Mouse (Mus musculus) myocyte (in vitro differentiated cells): ENCODE measurements at regions not wholly inside any gene's neighbourhood (a gene's known extent, or its start where the extent isn't known, plus 50 kb on each side); places are given as distances from the start of the nearest gene placed in this dataset.

Experiments
- E2F4 ChIP-seq: IDR thresholded peaks from one replicate; pipeline ENCODE4 v1.6.1; 2011; ENCODE audit warnings: mild to moderate bottlenecking, control low read depth, moderate library complexity; ENCODE audit not compliant: insufficient read depth
- MAX ChIP-seq: IDR thresholded peaks from one replicate; pipeline ENCODE4 v1.6.1; 2011; ENCODE audit warnings: low read depth, mild to moderate bottlenecking, control low read depth
- MYOD1 ChIP-seq, 3 experiments: IDR thresholded peaks; one replicate each; pipeline ENCODE4 v1.6.1; 2011; ENCODE audit warnings: control low read depth in 2 of 3, low read depth in 2 of 3, mild to moderate bottlenecking in 2 of 3, moderate library complexity in 1 of 3; ENCODE audit not compliant: insufficient read length in 2 of 3, control insufficient read depth in 1 of 3
- MYOG ChIP-seq, 3 experiments: IDR thresholded peaks; one replicate each; pipeline ENCODE4 v1.6.1; 2011; ENCODE audit warnings: control low read depth in 2 of 3, low read depth in 2 of 3, mild to moderate bottlenecking in 2 of 3; ENCODE audit not compliant: insufficient read length in 2 of 3, control insufficient read depth in 1 of 3, insufficient read depth in 1 of 3
- POLR2A ChIP-seq: IDR thresholded peaks from one replicate; pipeline ENCODE4 v1.6.1; 2011; ENCODE audit warnings: low read depth, mild to moderate bottlenecking, control low read depth, moderate library complexity; ENCODE audit not compliant: insufficient read length
- POLR2AphosphoS2 ChIP-seq: IDR thresholded peaks from one replicate; pipeline ENCODE4 v1.6.1; 2011; ENCODE audit warnings: low read depth, control low read depth; ENCODE audit not compliant: insufficient read length
- REST ChIP-seq: IDR thresholded peaks from one replicate; pipeline ENCODE4 v1.6.1; 2011; ENCODE audit warnings: mild to moderate bottlenecking, control low read depth, moderate library complexity; ENCODE audit not compliant: insufficient read depth, insufficient read length
- SRF ChIP-seq: IDR thresholded peaks from one replicate; pipeline ENCODE4 v1.6.1; 2011; ENCODE audit warnings: low read depth; ENCODE audit not compliant: control insufficient read depth, insufficient read length
- TCF12 ChIP-seq: IDR thresholded peaks from one replicate; pipeline ENCODE4 v1.6.1; 2011; ENCODE audit warnings: mild to moderate bottlenecking, control low read depth; ENCODE audit not compliant: poor library complexity, insufficient read depth, severe bottlenecking
- TCF3 ChIP-seq: IDR thresholded peaks from one replicate; pipeline ENCODE4 v1.6.1; 2011; ENCODE audit warnings: low read depth, control low read depth; ENCODE audit not compliant: insufficient read length
- USF1 ChIP-seq: IDR thresholded peaks from one replicate; pipeline ENCODE4 v1.6.1; 2011; ENCODE audit warnings: low read depth, mild to moderate bottlenecking, control low read depth, moderate library complexity

DNA sequence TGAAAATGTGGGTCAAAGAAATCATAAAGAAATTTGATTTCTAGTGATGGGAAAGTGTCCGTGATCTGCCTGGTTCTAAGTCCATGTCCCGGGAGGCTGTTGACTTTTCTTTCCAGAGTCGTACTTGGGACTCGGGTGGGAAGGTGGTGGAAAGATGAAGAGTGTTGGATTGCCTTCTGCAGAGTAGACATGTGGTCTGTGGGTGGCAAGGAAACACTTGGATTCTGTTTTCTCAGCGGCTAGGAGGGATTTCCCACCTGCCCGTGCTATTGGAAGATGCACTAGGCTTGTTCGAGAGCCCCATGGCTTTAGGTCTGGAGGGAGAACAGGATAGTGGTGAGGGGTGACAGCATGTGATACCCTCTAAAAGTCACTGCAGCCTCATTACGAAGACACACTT, 379.7 kb downstream of the Sox2 start:
- TF ChIP-seq POLR2A (no peak), MAX (no peak), TCF12 (no peak), USF1 (no peak), E2F4 (no peak), MYOD1 (IDR thresholded peaks at IDR 0.05; ENCODE audit: control insufficient read depth in 1 of 3, insufficient read length in 2 of 3, low read depth in 2 of 3) (no peak), TCF3 (no peak), REST (no peak), MYOG (IDR thresholded peaks at IDR 0.05; ENCODE audit: control insufficient read depth in 1 of 3, insufficient read depth in 1 of 3, insufficient read length in 2 of 3, low read depth in 2 of 3) (no peak), POLR2AphosphoS2 (no peak), SRF (no peak)
